Comparison of ENCODE assay signal across 16 mouse cellular contexts in the genomic region with DNA sequence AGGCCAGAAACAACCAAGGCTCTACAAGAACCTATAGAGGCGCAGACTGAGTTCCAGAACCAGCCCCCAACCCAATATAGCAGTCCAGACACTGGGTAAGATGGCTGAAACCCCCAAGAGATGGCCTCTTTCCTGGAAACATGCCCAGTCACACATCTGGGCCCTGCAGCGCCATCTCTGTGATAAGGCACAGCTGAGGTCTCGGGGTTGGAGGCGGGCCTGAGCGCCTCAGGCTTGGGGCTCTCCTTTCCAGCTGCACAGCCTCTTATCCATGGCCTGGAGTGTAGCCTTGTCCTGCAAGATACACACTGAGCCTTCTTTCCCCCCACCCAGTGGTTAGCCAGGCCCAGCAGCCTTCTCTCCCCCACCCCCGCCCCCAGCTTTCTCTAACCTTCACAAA. TPM values are rescaled to one million over a fixed set of nuclear protein-coding genes. Genes with fewer than 3 reads are reported as not detected.
A peak's percentile ranks its signal among the peaks of the same experiment; 100 is the strongest.
DNase-seq lines count a peak whose midpoint lies in the region; ATAC-seq and TF ChIP-seq lines count a peak whose summit lies in the region.
"Had no signal": no experiment of that assay in that cellular context is flagged by ENCODE, and none has a peak within 500 bp of the region (broad histone marks: within the 10 kb centered on the region; RNA-seq: fewer than 3 reads in every experiment).

No protein-coding gene starts in this region.

- H3K36me3 ChIP-seq in forebrain, embryonic 10.5 days (replicated peaks) = peaks cover 10% of the 10 kb centered on the region
- no peaks in the 10 kb centered on the region; the same call in 1 of the 2 replicates for H3K36me3 ChIP-seq in forebrain, embryonic 12.5 days (replicated peaks)
- no peaks in the 10 kb centered on the region for H3K36me3 ChIP-seq in ES-Bruce4 (ENCODE audit: control insufficient read depth, insufficient read depth, low read length, poor library complexity, severe bottlenecking)
- H3K36me3 ChIP-seq in intestine, postnatal 0 days (ENCODE audit: control insufficient read depth, insufficient read depth) = peaks cover 18% of the 10 kb centered on the region; the same call in 1 of the 2 replicates
- peaks cover 10% of the 10 kb centered on the region for H3K36me3 ChIP-seq in liver, embryonic 16.5 days (ENCODE audit: control insufficient read depth, insufficient read depth)

- ATAC-seq in forebrain, embryonic 12.5 days (ENCODE audit: low FRiP score) = no peak
- ATAC-seq in intestine, postnatal 0 days = 0 out of 2 replicates have a peak, but pooled peaks have one; percentile 37
- ATAC-seq in liver, embryonic 16.5 days (ENCODE audit: low read depth) = peak; percentile 91
- ATAC-seq: hindbrain, postnatal 0 days had no signal

- no peak for DNase-seq in forebrain, embryonic 10.5 days (ENCODE audit: extremely low spot score, low spot score)
- no peak for DNase-seq in adrenal gland, postnatal 14 days
- DNase-seq in cerebellum, postnatal 4 days (ENCODE audit: low spot score in 2 of 2) = no peak
- no peak for DNase-seq in testis, postnatal 14 days (ENCODE audit: low spot score)
- DNase-seq: adrenal gland, postnatal 10 days; cerebellum, adult 8-10 months; gastrocnemius, postnatal 10 days; heart, adult 2 months; heart, postnatal 36 days; kidney, adult 8-10 months; thymus, adult 2 months had no signal

- H3K9ac ChIP-seq in forebrain, embryonic 12.5 days = no peak overlapping the region
- H3K9ac ChIP-seq in ES-Bruce4 (ENCODE audit: low read depth, poor library complexity, severe bottlenecking) = no peak overlapping the region
- no peak overlapping the region for H3K9ac ChIP-seq in intestine, postnatal 0 days (ENCODE audit: low read depth, low read length)
- H3K9ac ChIP-seq in liver, embryonic 16.5 days (ENCODE audit: low read depth, low read length) = no peak overlapping the region

- peaks cover 5% of the 10 kb centered on the region; the same call in 1 of the 2 replicates for H3K4me1 ChIP-seq in forebrain, embryonic 10.5 days
- no peaks in the 10 kb centered on the region for H3K4me1 ChIP-seq in forebrain, embryonic 12.5 days
- no peaks in the 10 kb centered on the region for H3K4me1 ChIP-seq in ES-Bruce4 (ENCODE audit: control insufficient read depth, insufficient read depth, low read length)
- no peaks in the 10 kb centered on the region for H3K4me1 ChIP-seq in intestine, postnatal 0 days (replicated peaks; ENCODE audit: control insufficient read depth, insufficient read depth, low read length)
- peaks cover 16% of the 10 kb centered on the region for H3K4me1 ChIP-seq in liver, embryonic 16.5 days (ENCODE audit: control insufficient read depth, low read depth, low read length)

- TF ChIP-seq EP300 in ES-Bruce4 (IDR thresholded peaks at IDR 0.05; ENCODE audit: insufficient read depth, low read depth, low read length) = no peak

- no peaks in the 10 kb centered on the region for H3K27me3 ChIP-seq in forebrain, embryonic 10.5 days (ENCODE audit: poor library complexity, severe bottlenecking)
- H3K27me3 ChIP-seq in forebrain, embryonic 12.5 days = no peaks in the 10 kb centered on the region
- H3K27me3 ChIP-seq in ES-Bruce4 (ENCODE audit: control insufficient read depth, insufficient read depth, low read length, poor library complexity, severe bottlenecking) = no peaks in the 10 kb centered on the region
- no peaks in the 10 kb centered on the region for H3K27me3 ChIP-seq in intestine, postnatal 0 days (replicated peaks; ENCODE audit: control insufficient read depth, insufficient read depth, low read length)
- no peaks in the 10 kb centered on the region for H3K27me3 ChIP-seq in liver, embryonic 16.5 days (ENCODE audit: control insufficient read depth, insufficient read depth, low read depth, low read length)

- no peak overlapping the region for H3K4me3 ChIP-seq in forebrain, embryonic 10.5 days
- H3K4me3 ChIP-seq in forebrain, embryonic 12.5 days (replicated peaks) = no peak overlapping the region
- H3K4me3 ChIP-seq in ES-Bruce4 (ENCODE audit: low read depth, low read length) = no peak overlapping the region
- H3K4me3 ChIP-seq in intestine, postnatal 0 days (ENCODE audit: low read depth, low read length) = no peak overlapping the region
- H3K4me3 ChIP-seq in liver, embryonic 16.5 days (ENCODE audit: low read depth, low read length) = no peak overlapping the region
- H3K4me3 ChIP-seq: heart, adult 2 months had no signal

- 88% methylated on average over 6 of the region's 6 CpGs for WGBS in forebrain, embryonic 10.5 days
- WGBS in forebrain, embryonic 12.5 days = 94% methylated on average over 6 of the region's 6 CpGs
- 71% methylated on average over 6 of the region's 6 CpGs for WGBS in intestine, postnatal 0 days
- 37% methylated on average over 6 of the region's 6 CpGs for WGBS in liver, embryonic 16.5 days (ENCODE audit: insufficient replicate concordance)

- no peak for TF ChIP-seq POLR2A in ES-Bruce4 (IDR thresholded peaks at IDR 0.05; ENCODE audit: insufficient read depth, low read length)

- H3K27ac ChIP-seq in forebrain, embryonic 10.5 days = peak overlapping the region; percentile 20; the same call in 1 of the 2 replicates
- no peak overlapping the region for H3K27ac ChIP-seq in forebrain, embryonic 12.5 days
- H3K27ac ChIP-seq in ES-Bruce4 (ENCODE audit: insufficient read depth, low read length) = 0 out of 2 replicates have a peak overlapping the region, but pooled peaks have one; percentile 0
- no peak overlapping the region for H3K27ac ChIP-seq in intestine, postnatal 0 days (ENCODE audit: low read depth, low read length)
- H3K27ac ChIP-seq in liver, embryonic 16.5 days (ENCODE audit: low read length) = peak overlapping the region; percentile 64
- H3K27ac ChIP-seq: heart, adult 2 months; hindbrain, postnatal 0 days had no signal

- no peak for TF ChIP-seq CTCF in ES-Bruce4 (IDR thresholded peaks at IDR 0.05; ENCODE audit: low read depth, low read length)
- no peak for TF ChIP-seq CTCF in intestine, postnatal 0 days (IDR thresholded peaks at IDR 0.05; ENCODE audit: low read depth)

- no peak overlapping the region for H3K4me2 ChIP-seq in forebrain, embryonic 12.5 days
- no peak overlapping the region for H3K4me2 ChIP-seq in intestine, postnatal 0 days (replicated peaks; ENCODE audit: low read depth)
- H3K4me2 ChIP-seq in liver, embryonic 16.5 days (ENCODE audit: low read depth, low read length) = peak overlapping the region; percentile 21; the same call in 1 of the 2 replicates

- H3K9me3 ChIP-seq in forebrain, embryonic 10.5 days = peaks cover 6% of the 10 kb centered on the region; the same call in 1 of the 2 replicates
- no peaks in the 10 kb centered on the region for H3K9me3 ChIP-seq in forebrain, embryonic 12.5 days
- no peaks in the 10 kb centered on the region; the same call in 1 of the 2 replicates for H3K9me3 ChIP-seq in ES-Bruce4 (replicated peaks; ENCODE audit: control insufficient read depth, insufficient read depth, low read length, poor library complexity, severe bottlenecking)
- H3K9me3 ChIP-seq in intestine, postnatal 0 days (ENCODE audit: control insufficient read depth) = no peaks in the 10 kb centered on the region
- H3K9me3 ChIP-seq in liver, embryonic 16.5 days (replicated peaks; ENCODE audit: control insufficient read depth, low read length) = no peaks in the 10 kb centered on the region; the same call in none of the 2 replicates

RNA-seq across cellular contexts. Expression of a gene that starts 7.0 kb away (rescaled TPM):
- 92.5 and 96.1 TPM in 2 replicates for polyA plus RNA-seq in forebrain, embryonic 10.5 days (2016; fragmentation: Nextera tagmentation; extraction: Ambion mirVana)
- polyA plus RNA-seq in forebrain, embryonic 12.5 days (2016; fragmentation: Nextera tagmentation; extraction: Ambion mirVana) = 67.0 and 69.2 TPM in 2 replicates
- 45.9 and 50.5 TPM in 2 replicates for polyA plus RNA-seq in ES-Bruce4 (2011; ENCODE audit: insufficient read depth, insufficient read length, low read depth, missing spikeins)
- 17.3 and 18.7 TPM in 2 replicates for polyA plus RNA-seq in intestine, postnatal 0 days (2015; fragmentation: Nextera tagmentation; extraction: Ambion mirVana)
- polyA plus RNA-seq in liver, embryonic 16.5 days (2015; fragmentation: Nextera tagmentation; extraction: Ambion mirVana) = 22.5 and 22.8 TPM in 2 replicates
- 21.8 and 22.2 TPM in 2 replicates for total RNA-seq in adrenal gland, postnatal 14 days (2021)

RNA-seq across cellular contexts. Expression of a gene that starts 14.0 kb away (rescaled TPM):
- 17.1 and 17.9 TPM in 2 replicates for polyA plus RNA-seq in forebrain, embryonic 10.5 days (2016; fragmentation: Nextera tagmentation; extraction: Ambion mirVana)
- 9.7 and 13.4 TPM in 2 replicates for polyA plus RNA-seq in forebrain, embryonic 12.5 days (2016; fragmentation: Nextera tagmentation; extraction: Ambion mirVana)
- 6.5 and 8.0 TPM in 2 replicates for polyA plus RNA-seq in ES-Bruce4 (2011; ENCODE audit: insufficient read depth, insufficient read length, low read depth, missing spikeins)
- 56.3 and 59.3 TPM in 2 replicates for polyA plus RNA-seq in intestine, postnatal 0 days (2015; fragmentation: Nextera tagmentation; extraction: Ambion mirVana)
- polyA plus RNA-seq in liver, embryonic 16.5 days (2015; fragmentation: Nextera tagmentation; extraction: Ambion mirVana) = 16.4 and 19.8 TPM in 2 replicates
- total RNA-seq in adrenal gland, postnatal 14 days (2021) = 49.3 and 52.9 TPM in 2 replicates

RNA-seq across cellular contexts. Expression of a gene that starts 20.4 kb away (rescaled TPM):
- 7.0 and 8.6 TPM in 2 replicates for polyA plus RNA-seq in forebrain, embryonic 10.5 days (2016; fragmentation: Nextera tagmentation; extraction: Ambion mirVana)
- polyA plus RNA-seq in forebrain, embryonic 12.5 days (2016; fragmentation: Nextera tagmentation; extraction: Ambion mirVana) = 9.0 and 9.4 TPM in 2 replicates
- polyA plus RNA-seq in ES-Bruce4 (2011; ENCODE audit: insufficient read depth, insufficient read length, low read depth, missing spikeins) = 9.6 and 12.3 TPM in 2 replicates
- polyA plus RNA-seq in intestine, postnatal 0 days (2015; fragmentation: Nextera tagmentation; extraction: Ambion mirVana) = 17.3 and 20.5 TPM in 2 replicates
- polyA plus RNA-seq in liver, embryonic 16.5 days (2015; fragmentation: Nextera tagmentation; extraction: Ambion mirVana) = 13.1 and 14.2 TPM in 2 replicates
- 29.1 and 29.3 TPM in 2 replicates for total RNA-seq in adrenal gland, postnatal 14 days (2021)

RNA-seq across cellular contexts. Expression of a gene that starts 51.7 kb away (rescaled TPM):
- 7.8 and 8.6 TPM in 2 replicates for polyA plus RNA-seq in forebrain, embryonic 10.5 days (2016; fragmentation: Nextera tagmentation; extraction: Ambion mirVana)
- 8.3 and 14.0 TPM in 2 replicates for polyA plus RNA-seq in forebrain, embryonic 12.5 days (2016; fragmentation: Nextera tagmentation; extraction: Ambion mirVana)
- 171 and 173 TPM in 2 replicates for polyA plus RNA-seq in ES-Bruce4 (2011; ENCODE audit: insufficient read depth, insufficient read length, low read depth, missing spikeins)
- 5.3 and 8.5 TPM in 2 replicates for polyA plus RNA-seq in intestine, postnatal 0 days (2015; fragmentation: Nextera tagmentation; extraction: Ambion mirVana)
- polyA plus RNA-seq in liver, embryonic 16.5 days (2015; fragmentation: Nextera tagmentation; extraction: Ambion mirVana) = 1.7 and 2.3 TPM in 2 replicates
- 47.1 and 52.7 TPM in 2 replicates for total RNA-seq in adrenal gland, postnatal 14 days (2021)

RNA-seq across cellular contexts. Expression of a gene that starts 52.2 kb away (rescaled TPM):
- polyA plus RNA-seq in forebrain, embryonic 10.5 days (2016; fragmentation: Nextera tagmentation; extraction: Ambion mirVana) = 41.5 and 44.7 TPM in 2 replicates
- polyA plus RNA-seq in forebrain, embryonic 12.5 days (2016; fragmentation: Nextera tagmentation; extraction: Ambion mirVana) = 22.8 and 35.9 TPM in 2 replicates
- 19.2 and 22.0 TPM in 2 replicates for polyA plus RNA-seq in ES-Bruce4 (2011; ENCODE audit: insufficient read depth, insufficient read length, low read depth, missing spikeins)
- 40.4 and 40.5 TPM in 2 replicates for polyA plus RNA-seq in intestine, postnatal 0 days (2015; fragmentation: Nextera tagmentation; extraction: Ambion mirVana)
- 11.2 and 11.9 TPM in 2 replicates for polyA plus RNA-seq in liver, embryonic 16.5 days (2015; fragmentation: Nextera tagmentation; extraction: Ambion mirVana)
- total RNA-seq in adrenal gland, postnatal 14 days (2021) = 57.7 and 60.3 TPM in 2 replicates

Comparison
In these comparisons a context has a peak if more than half of its experiments do, and no peak if none do; other contexts are left out.
1. H3K27ac ChIP-seq: peak in forebrain, embryonic 10.5 days (single experiment), ES-Bruce4 (single experiment) and liver, embryonic 16.5 days (single experiment); none in forebrain, embryonic 12.5 days (single experiment) and intestine, postnatal 0 days (single experiment).